Mouse (Mus musculus) embryonic fibroblast, embryonic 13.5 days (primary cell): ENCODE data around the gene Mgat3. TPM values are rescaled to one million over a fixed set of nuclear protein-coding genes. Genes with fewer than 3 reads are reported as not detected.

ENCODE experiments used
- H3K27ac ChIP-seq: 2 replicates; pipeline ENCODE4 v1.5.1; 2012; ENCODE audit warnings: low read length, control low read depth, inconsistent platforms; ENCODE audit not compliant: insufficient read depth
- H3K4me1 ChIP-seq: 2 replicates; pipeline ENCODE4 v1.6.1; 2011; ENCODE audit warnings: low read length; ENCODE audit not compliant: control insufficient read depth, insufficient read depth
- H3K4me3 ChIP-seq: 2 replicates; pipeline ENCODE4 v1.5.1; 2011; ENCODE audit warnings: mild to moderate bottlenecking, control low read depth, low read length; ENCODE audit not compliant: insufficient read depth
- CTCF ChIP-seq: IDR thresholded peaks from 2 replicates; pipeline ENCODE4 v1.5.1; 2011; ENCODE audit warnings: mild to moderate bottlenecking, control low read depth, low read length, moderate library complexity, borderline replicate concordance; ENCODE audit not compliant: insufficient read depth
- POLR2A ChIP-seq: IDR thresholded peaks from 2 replicates; pipeline ENCODE4 v1.6.1; 2011; ENCODE audit warnings: low read depth, mild to moderate bottlenecking, control low read depth, low read length, moderate library complexity
- polyA plus RNA-seq: library from polyadenylated mRNA; stranded (reverse); fragments of >200 nt; gene quantifications from 2 replicates; pipeline ENCODE4 v1.2.4, GENCODE M21; 2011; ENCODE audit warnings: low read depth; ENCODE audit not compliant: missing spikeins, insufficient read length

Mgat3 gene
- polyA plus RNA-seq, 1 experiment: 12.4 TPM

DNA sequence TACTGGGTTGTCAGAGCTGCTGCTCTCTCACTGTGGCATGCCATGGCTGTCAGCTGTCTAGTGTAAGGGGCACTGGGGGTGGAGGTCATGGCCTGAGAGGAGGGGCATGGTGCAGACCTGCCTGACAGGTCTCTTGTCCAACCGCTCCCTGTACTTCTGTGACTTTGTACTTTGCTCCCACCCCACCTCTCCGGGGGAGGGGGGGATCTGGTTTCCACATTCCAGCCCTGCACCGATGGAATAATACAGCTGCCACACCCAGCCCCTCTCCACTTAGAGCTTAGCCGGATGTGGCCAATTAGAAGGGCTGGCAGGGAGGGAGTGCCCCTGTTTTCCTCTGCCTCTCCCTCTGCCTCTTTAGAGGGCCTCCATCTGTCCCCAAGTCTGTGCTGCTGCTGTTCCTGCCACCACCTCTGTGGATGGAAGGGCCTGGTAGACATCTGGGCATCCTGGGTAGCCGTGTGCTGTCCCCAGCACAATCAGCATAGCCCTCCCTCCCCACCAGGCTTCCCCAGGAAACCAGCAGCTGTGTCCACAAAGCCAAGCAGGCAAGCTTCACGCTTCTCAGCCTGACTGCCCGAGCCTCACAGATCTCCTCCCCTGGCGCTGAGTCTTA lies 14.1 kb upstream of the Mgat3 start:
- H3K4me1 ChIP-seq: peaks cover 20% of the 10 kb centered on the region
- no peak overlapping the region for H3K4me3 ChIP-seq
- no peak for TF ChIP-seq CTCF
- no peak for TF ChIP-seq POLR2A
- peak overlapping the region; percentile 56 for H3K27ac ChIP-seq

GRCm38 (mm10) chr15:80160223-80160622 lies 13.3 kb upstream of the Mgat3 start:
- peak overlapping the region; percentile 56 for H3K27ac ChIP-seq

GRCm38 (mm10) chr15:80160726-80161125 lies 12.8 kb upstream of the Mgat3 start:
- Histone ChIP-seq H3K27ac (no peak overlapping the region), H3K4me3 (no peak overlapping the region), H3K4me1 (peaks cover 20% of the 10 kb centered on the region)
- TF ChIP-seq CTCF (no peak), POLR2A (no peak)

More at GRCm38 (mm10) chr15:80160223-80160622, 13.3 kb upstream of the Mgat3 start:
- no peak for TF ChIP-seq POLR2A
- TF ChIP-seq CTCF: no peak
- Histone ChIP-seq H3K4me3 (no peak overlapping the region), H3K4me1 (peaks cover 20% of the 10 kb centered on the region)

- peaks cover 20% of the 10 kb centered on the region for H3K4me1 ChIP-seq
- no peak overlapping the region for H3K4me3 ChIP-seq
- no peak overlapping the region for H3K27ac ChIP-seq
- no peak for TF ChIP-seq POLR2A
- TF ChIP-seq CTCF: no peak
These were observed 12.3 kb upstream of the Mgat3 start for GRCm38 (mm10) chr15:80161199-80161598.

DNA sequence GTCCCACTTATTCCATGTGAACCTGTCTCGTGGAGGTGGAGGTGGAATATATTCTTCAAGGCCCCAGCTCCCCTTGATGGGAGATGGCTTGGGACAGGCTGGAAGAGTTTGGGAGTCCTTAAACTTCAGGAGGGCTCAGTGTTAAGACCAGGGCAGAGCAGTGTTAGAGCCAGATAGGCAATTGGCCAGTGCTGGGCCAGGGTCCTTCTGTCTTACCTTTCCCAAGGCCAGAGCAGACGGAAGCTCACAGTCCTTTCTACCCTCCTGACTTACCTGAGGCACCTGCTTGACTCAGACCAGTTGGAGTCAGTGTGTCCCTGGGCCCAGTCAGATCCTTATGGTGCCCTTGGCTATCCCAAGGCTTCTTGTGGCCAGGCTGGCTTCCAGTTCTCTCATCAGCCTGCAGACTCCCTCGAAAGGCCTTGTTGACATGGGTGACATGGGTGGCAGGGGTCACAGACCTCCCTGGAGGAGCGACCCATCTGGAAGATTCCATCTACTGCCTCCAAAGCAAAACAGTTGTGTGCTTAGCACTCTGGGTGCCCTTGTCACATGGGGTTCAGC lies 11.0 kb upstream of the Mgat3 start:
- Histone ChIP-seq H3K4me1 (peaks cover 20% of the 10 kb centered on the region), H3K27ac (no peak overlapping the region), H3K4me3 (no peak overlapping the region)
- TF ChIP-seq CTCF (no peak), POLR2A (no peak)

DNA sequence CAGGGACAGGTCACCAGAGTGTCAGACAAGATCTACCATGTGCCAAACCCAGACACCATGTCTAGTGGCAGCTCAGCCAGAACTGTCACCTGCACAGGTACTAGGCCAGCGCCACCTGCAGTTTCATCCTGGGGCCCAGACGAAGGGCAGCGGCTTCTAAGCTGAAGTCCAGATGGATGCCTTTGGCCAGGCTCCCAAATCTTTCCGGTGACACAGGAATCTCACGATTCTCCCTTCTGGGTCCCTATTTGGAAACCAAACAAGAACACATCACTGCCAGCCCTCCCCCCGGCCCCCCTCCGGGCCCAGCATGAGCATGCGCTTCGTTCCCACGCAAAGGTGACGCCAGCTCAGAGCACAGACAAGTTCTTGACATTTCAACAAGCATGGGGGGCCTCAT lies 10.2 kb upstream of the Mgat3 start:
- no peak overlapping the region for H3K4me3 ChIP-seq
- H3K27ac ChIP-seq: no peak overlapping the region
- TF ChIP-seq POLR2A (no peak), CTCF (no peak)
- H3K4me1 ChIP-seq: peaks cover 20% of the 10 kb centered on the region

DNA sequence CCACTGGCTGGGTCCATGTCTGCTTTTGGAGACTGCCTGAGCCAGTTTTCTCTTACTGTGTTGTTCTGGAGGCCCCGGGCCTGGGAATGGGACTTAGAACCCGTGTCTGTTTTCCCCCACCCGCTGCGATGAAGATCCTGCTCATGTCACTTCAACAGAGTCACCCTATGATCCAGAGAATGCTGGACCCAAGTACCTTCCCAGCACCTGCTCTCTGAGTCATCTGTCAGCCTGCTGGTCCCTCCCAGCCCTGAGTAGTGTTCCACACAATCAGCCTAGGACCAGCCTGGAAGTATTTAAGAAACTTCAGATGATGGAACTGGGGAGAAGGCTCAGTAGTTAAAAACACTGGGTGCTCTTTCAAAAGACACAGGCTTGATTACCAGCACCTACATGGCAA lies 9.8 kb upstream of the Mgat3 start:
- Histone ChIP-seq H3K4me3 (no peak overlapping the region), H3K4me1 (peaks cover 18% of the 10 kb centered on the region), H3K27ac (no peak overlapping the region)
- TF ChIP-seq CTCF (no peak), POLR2A (no peak)

- peaks cover 4% of the 10 kb centered on the region; the same call in 1 of the 2 replicates for H3K4me1 ChIP-seq
- H3K4me3 ChIP-seq: no peak overlapping the region
- TF ChIP-seq CTCF: no peak
- no peak for TF ChIP-seq POLR2A
- no peak overlapping the region for H3K27ac ChIP-seq
These were observed 8.1 kb upstream of the Mgat3 start for GRCm38 (mm10) chr15:80165396-80165795.

DNA sequence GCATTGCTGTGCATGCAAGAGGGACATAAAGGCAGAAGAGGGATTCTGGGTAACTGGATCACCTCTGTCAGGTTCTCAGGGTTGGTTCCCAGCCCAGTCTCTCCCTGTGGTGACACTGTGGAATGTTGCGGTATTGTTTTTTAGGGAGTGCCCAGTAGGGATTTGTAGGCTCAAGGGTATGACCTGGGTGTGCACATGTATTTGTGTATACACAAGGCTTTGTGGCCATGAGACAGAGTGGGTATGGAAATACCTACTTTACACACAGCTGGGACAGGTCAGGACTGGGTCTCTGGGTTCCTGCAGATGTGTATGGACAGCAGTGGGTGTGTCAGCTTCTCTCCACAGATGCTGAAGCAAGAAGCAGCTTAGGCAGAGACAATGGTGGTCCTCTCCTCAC lies 4.0 kb upstream of the Mgat3 start:
- H3K27ac ChIP-seq: no peak overlapping the region
- 0 out of 2 replicates have a peak, but pooled peaks cover 2% of the 10 kb centered on the region for H3K4me1 ChIP-seq
- H3K4me3 ChIP-seq: no peak overlapping the region
- no peak for TF ChIP-seq POLR2A

DNA sequence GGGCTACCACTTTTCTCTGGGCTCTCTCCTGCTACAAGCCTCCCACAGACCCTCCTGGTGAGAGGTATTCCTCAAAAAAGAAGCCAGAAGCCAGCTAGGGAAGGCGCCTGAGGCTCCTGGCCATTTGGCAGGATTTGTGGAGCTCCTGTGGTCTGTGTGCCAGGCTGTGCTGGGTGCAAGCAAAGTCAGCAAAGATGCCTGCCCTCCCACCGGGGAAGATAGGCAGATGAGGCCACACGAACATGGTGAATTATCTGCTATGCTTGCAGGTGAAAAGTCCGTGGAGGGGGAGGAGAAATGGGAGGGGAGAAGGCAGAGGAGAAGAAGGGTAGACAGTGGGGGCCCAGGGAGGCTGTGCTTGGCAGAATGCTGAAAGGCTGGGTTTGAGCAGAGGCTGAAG lies 3.2 kb upstream of the Mgat3 start:
- Histone ChIP-seq H3K4me3 (no peak overlapping the region), H3K4me1 (0 out of 2 replicates have a peak, but pooled peaks cover 2% of the 10 kb centered on the region), H3K27ac (no peak overlapping the region)
- TF ChIP-seq CTCF (no peak), POLR2A (no peak)
